Mouse (Mus musculus): Measurements from ENCODE around the gene Asphd2.

The Asphd2 gene

GRCm38 (mm10) chr5:112355910-112356309, 38.8 kb downstream of the Asphd2 start, which contains the start of gene Gm6583:
TSS of gene Gm6583 (minus strand) at chr5:112356033.
- DNase-seq (ENCODE audit: extremely low read depth, low read depth), result no peak

- no peak for DNase-seq (ENCODE audit: extremely low read depth, low read depth)
These were observed 39.2 kb downstream of the Asphd2 start for GRCm38 (mm10) chr5:112355493-112355892.

GRCm38 (mm10) chr5:112349169-112349568, 45.5 kb downstream of the Asphd2 start:
- no peak for DNase-seq (ENCODE audit: extremely low read depth, low read depth)

GRCm38 (mm10) chr5:112346211-112346965, 48.3 kb downstream of the Asphd2 start:
- no peak for DNase-seq (ENCODE audit: extremely low read depth, low read depth)

- no peak for DNase-seq (ENCODE audit: extremely low read depth, low read depth)
These were observed 50.3 kb downstream of the Asphd2 start for GRCm38 (mm10) chr5:112344092-112344960.

- DNase-seq (ENCODE audit: extremely low read depth, low read depth), result no peak
These were observed 51.5 kb downstream of the Asphd2 start for GRCm38 (mm10) chr5:112343205-112343595.

- DNase-seq (ENCODE audit: extremely low read depth, low read depth), result no peak
These were observed 52.0 kb downstream of the Asphd2 start, which contains the start of the genes Srrd and Hps4 for GRCm38 (mm10) chr5:112342463-112343204. TSS of gene Srrd (minus strand) at chr5:112343040. TSS of gene Hps4 (plus strand) at chr5:112343083.

- no peak for DNase-seq (ENCODE audit: extremely low read depth, low read depth)
These were observed 55.5 kb downstream of the Asphd2 start for GRCm38 (mm10) chr5:112339215-112339614.

GRCm38 (mm10) chr5:112337004-112337403, 57.7 kb downstream of the Asphd2 start:
- DNase-seq (ENCODE audit: extremely low read depth, low read depth), result no peak

- no peak for DNase-seq (ENCODE audit: extremely low read depth, low read depth)
These were observed 59.2 kb downstream of the Asphd2 start for GRCm38 (mm10) chr5:112335473-112335872.

Data from MEL-GATA-1-ER (cell line).